Mouse (Mus musculus) limb, embryonic 12.5 days (tissue): ENCODE results near the gene Top1. TPM values are rescaled to one million over a fixed set of nuclear protein-coding genes. Genes with fewer than 3 reads are reported as not detected.

Experiments used
- ATAC-seq: fragments of 200-750 bp; cut with Nextera tagmentation; 2 replicates; pipeline ENCODE4 v1.8.0; 2017; ENCODE audit warnings: low read depth, moderate TSS enrichment; ENCODE audit not compliant: insufficient number of reproducible peaks, insufficient read depth, low FRiP score, low TSS enrichment
- H3K27ac ChIP-seq: fragments of 300-500 bp; sonication (generic); 2 replicates; pipeline ENCODE4 v1.5.1; 2016; ENCODE audit warnings: mild to moderate bottlenecking, moderate library complexity
- H3K27me3 ChIP-seq: fragments of 300-500 bp; sonication (generic); 2 replicates; pipeline ENCODE4 v1.6.1; 2016; ENCODE audit warnings: mild to moderate bottlenecking, moderate library complexity
- H3K36me3 ChIP-seq: fragments of 300-500 bp; sonication (generic); 2 replicates; pipeline ENCODE4 v1.6.1; 2016; ENCODE audit warnings: mild to moderate bottlenecking, moderate library complexity
- H3K4me1 ChIP-seq: fragments of 300-500 bp; sonication (generic); replicated peaks from 2 replicates; pipeline ENCODE4 v1.6.1; 2016
- H3K4me2 ChIP-seq: fragments of 300-500 bp; sonication (generic); 2 replicates; pipeline ENCODE4 v1.6.1; 2016; ENCODE audit warnings: mild to moderate bottlenecking, moderate library complexity
- H3K4me3 ChIP-seq: fragments of 300-500 bp; sonication (generic); replicated peaks from 2 replicates; pipeline ENCODE4 v1.5.1; 2016; ENCODE audit warnings: mild to moderate bottlenecking
- H3K9ac ChIP-seq: fragments of 300-500 bp; sonication (generic); replicated peaks from 2 replicates; pipeline ENCODE4 v1.6.1; 2016; ENCODE audit warnings: mild to moderate bottlenecking, moderate library complexity
- H3K9me3 ChIP-seq: fragments of 300-500 bp; sonication (generic); 2 replicates; pipeline ENCODE4 v1.6.1; 2016; ENCODE audit warnings: mild to moderate bottlenecking, moderate library complexity
- WGBS: fragments of 180-500 bp; shearing (Covaris S2); methylation state at CpG from one replicate; pipeline ENCODE4 v1.1.7; 2016; 5-methylcytosine and 5-hydroxymethylcytosine counted together
- polyA plus RNA-seq: library from polyadenylated mRNA; unstranded; fragments of >200 nt; fragmentation: Nextera tagmentation; extraction: Ambion mirVana; gene quantifications from 2 replicates; pipeline ENCODE4 v1.2.1, GENCODE M21; 2016

The Top1 gene
- polyA plus RNA-seq, 1 experiment from 2014 or later, result 117 TPM

DNA sequence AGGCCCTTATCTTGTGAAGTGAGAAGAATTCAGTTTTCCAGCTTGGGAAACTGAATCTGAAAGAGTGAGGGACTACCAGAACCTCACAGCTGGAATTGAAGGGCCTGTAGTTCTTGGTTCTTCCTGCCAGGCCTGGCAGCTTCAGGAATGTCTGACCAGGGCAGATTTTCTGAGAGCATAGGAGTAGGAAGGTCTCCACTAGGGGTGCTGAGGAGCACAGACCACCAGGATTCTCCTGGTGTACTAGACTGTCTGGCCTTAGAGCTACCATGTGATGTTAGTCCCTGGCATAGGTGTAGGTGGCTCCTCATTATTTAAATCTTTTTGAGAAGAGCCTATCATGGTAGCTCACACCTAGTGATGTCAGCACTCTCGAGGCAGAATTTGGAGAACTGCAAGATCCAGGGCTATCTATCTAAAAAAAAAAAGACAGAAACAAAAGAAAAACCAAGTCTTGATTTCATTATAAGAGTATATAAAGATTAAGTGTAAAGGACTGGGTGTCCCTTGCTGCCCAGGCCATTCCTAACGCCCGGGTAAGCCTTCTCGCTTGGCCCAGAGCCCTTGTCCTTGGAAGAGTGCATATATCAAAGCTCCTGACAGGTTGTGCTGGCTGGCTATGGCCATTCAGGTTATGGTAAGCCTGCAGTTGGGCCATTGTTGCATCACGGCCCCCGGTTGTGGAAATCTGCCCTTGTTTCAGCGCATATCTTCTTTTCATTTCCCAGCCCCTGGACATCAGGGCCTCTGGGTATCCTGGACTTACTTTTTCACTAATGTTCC, 98.5 kb downstream of the Top1 start:
- no peak for ATAC-seq

DNA sequence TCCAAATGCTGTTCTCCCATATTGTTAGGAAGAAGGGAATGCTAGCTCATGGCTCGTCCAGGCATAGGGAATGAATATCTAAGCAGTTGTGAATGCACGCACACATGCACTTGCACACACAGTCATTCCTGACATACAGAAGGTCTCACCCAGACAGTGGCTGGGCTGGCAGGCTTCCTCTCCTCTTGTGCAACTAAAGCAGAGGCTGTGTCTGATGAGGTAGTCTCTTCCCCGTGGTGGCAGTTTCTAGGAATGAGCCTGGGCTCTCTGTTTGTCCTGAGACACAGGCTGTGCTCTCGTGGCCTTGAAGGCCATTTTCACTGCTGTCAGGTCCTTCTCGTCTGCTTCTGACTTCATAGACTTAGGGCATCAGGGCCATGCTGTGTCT, 99.1 kb downstream of the Top1 start:
- Histone ChIP-seq H3K9me3 (no peaks in the 10 kb centered on the region), H3K27ac (no peak overlapping the region), H3K36me3 (peaks cover 85% of the 10 kb centered on the region), H3K4me3 (no peak overlapping the region), H3K4me2 (no peak overlapping the region), H3K4me1 (peaks cover 17% of the 10 kb centered on the region), H3K27me3 (no peaks in the 10 kb centered on the region), H3K9ac (no peak overlapping the region)
- 91% methylated on average over 5 of the region's 5 CpGs for WGBS
- ATAC-seq, result no peak

More for the DNA sequence above, 98.5 kb downstream of the Top1 start:
- H3K9ac ChIP-seq, result no peak overlapping the region
- peaks cover 17% of the 10 kb centered on the region for H3K4me1 ChIP-seq
- no peaks in the 10 kb centered on the region for H3K9me3 ChIP-seq
- H3K36me3 ChIP-seq, result peaks cover 84% of the 10 kb centered on the region
- H3K4me3 ChIP-seq, result no peak overlapping the region
- 93% methylated on average over 7 of the region's 7 CpGs for WGBS
- H3K4me2 ChIP-seq, result no peak overlapping the region
- no peaks in the 10 kb centered on the region for H3K27me3 ChIP-seq
- no peak overlapping the region for H3K27ac ChIP-seq

DNA sequence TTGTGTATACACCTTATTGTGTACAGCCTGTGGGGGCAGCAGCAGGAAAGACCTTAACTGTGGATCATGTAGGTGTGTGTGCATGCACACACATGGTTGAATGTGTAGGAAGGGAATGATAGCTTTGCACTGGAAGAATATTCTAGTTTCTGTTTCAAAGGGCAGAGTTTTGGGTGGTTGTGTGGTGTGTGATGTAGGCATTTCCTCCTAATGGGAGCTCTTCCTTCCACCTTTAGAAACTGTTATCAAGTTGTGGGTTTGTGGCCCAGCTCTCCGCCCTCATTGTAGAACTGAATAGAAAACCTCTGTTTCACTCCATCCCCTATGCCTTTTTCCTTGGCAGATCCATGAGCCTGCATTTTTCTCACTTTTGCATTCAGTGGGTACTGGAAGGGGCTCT, 99.8 kb downstream of the Top1 start:
- Histone ChIP-seq H3K36me3 (peaks cover 85% of the 10 kb centered on the region), H3K4me2 (no peak overlapping the region), H3K4me3 (no peak overlapping the region), H3K27me3 (no peaks in the 10 kb centered on the region), H3K4me1 (peaks cover 11% of the 10 kb centered on the region), H3K9me3 (no peaks in the 10 kb centered on the region), H3K9ac (no peak overlapping the region), H3K27ac (no peak overlapping the region)
- no peak for ATAC-seq
- WGBS, result 95% methylated on average over 1 of the region's 1 CpGs

DNA sequence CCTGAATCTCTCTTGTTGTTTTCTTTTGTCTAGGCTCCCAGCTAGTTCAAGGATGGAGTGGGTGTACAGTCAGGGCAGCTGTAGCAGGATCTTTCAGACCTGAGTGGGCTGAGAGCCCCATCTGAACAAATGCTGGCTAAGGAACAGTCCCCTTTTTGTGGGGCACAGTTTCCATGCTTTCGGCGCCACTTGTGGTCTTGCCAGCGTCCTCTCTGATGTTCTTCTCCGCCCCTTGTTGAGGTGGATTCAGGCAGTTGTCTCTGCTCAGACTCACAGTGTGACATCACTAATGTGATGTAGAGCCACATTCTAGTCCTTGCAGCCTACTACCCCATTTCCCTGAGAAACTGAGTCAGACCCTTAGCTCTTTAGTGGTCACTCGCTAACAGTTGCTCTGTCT, 100.9 kb downstream of the Top1 start:
- 96% methylated on average over 5 of the region's 5 CpGs for WGBS
- Histone ChIP-seq H3K36me3 (peaks cover 85% of the 10 kb centered on the region), H3K4me1 (peaks cover 5% of the 10 kb centered on the region; the same call in 1 of the 2 replicates), H3K9me3 (no peaks in the 10 kb centered on the region), H3K4me2 (no peak overlapping the region), H3K27me3 (no peaks in the 10 kb centered on the region), H3K4me3 (no peak overlapping the region), H3K27ac (no peak overlapping the region), H3K9ac (no peak overlapping the region)
- no peak for ATAC-seq

DNA sequence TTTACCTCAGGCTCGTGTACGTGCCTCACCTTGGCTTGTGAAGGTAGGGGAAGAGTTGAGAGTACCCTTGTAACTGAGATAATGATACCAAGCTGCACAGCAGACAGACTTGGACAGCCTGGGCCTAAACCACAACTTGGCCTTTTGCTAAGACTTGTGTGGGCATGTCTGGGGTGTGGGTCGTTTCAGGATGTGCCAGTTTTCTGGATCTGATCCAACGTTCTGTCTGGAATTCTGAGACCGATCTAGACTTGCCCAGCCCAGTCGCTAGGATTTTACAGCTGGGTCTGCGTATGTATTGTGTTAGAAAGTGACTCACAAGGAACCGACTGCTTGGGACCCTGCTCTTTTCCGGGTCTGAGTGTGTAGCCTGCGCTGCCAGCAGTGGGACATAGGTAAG, 101.4 kb downstream of the Top1 start:
- H3K27me3 ChIP-seq, result no peaks in the 10 kb centered on the region
- no peak overlapping the region for H3K4me2 ChIP-seq
- 86% methylated on average over 10 of the region's 10 CpGs for WGBS
- H3K9me3 ChIP-seq, result no peaks in the 10 kb centered on the region
- H3K4me1 ChIP-seq, result peaks cover 4% of the 10 kb centered on the region; the same call in 1 of the 2 replicates
- ATAC-seq, result no peak
- no peak overlapping the region for H3K9ac ChIP-seq
- no peak overlapping the region for H3K4me3 ChIP-seq
- H3K27ac ChIP-seq, result no peak overlapping the region
- H3K36me3 ChIP-seq, result peaks cover 85% of the 10 kb centered on the region

DNA sequence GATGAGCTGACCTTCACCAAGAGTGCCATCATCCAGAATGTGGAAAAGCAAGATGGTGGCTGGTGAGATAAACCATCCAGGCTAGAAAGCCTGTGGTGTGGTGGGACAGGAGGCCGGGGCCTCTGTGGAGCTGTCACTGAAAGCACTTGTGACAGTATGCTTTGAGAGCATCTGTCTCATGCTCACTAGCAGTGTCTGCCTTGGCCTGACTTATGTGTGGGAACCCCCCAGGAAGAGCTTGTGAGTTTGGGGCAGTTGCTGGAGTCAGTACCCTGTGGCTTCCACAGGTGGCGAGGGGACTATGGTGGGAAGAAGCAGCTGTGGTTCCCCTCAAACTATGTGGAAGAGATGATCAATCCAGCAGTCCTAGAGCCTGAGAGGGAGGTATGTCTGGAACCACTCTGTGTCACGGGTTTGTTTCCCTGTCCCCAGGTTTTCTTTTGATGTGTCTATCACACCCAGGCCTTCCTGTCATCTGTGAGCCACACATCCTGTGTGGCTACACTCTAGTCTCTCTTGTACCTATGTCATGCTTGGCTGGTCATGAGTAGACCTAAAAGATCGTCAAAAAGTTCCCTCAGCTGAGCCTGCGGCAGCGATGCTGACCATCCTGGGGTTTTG, 111.0 kb downstream of the Top1 start:
- Histone ChIP-seq H3K4me2 (no peak overlapping the region), H3K9me3 (no peaks in the 10 kb centered on the region), H3K4me1 (no peaks in the 10 kb centered on the region), H3K27me3 (no peaks in the 10 kb centered on the region), H3K27ac (no peak overlapping the region), H3K4me3 (no peak overlapping the region), H3K36me3 (peaks cover 100% of the 10 kb centered on the region), H3K9ac (no peak overlapping the region)
- no peak for ATAC-seq
- WGBS, result 89% methylated on average over 6 of the region's 6 CpGs

DNA sequence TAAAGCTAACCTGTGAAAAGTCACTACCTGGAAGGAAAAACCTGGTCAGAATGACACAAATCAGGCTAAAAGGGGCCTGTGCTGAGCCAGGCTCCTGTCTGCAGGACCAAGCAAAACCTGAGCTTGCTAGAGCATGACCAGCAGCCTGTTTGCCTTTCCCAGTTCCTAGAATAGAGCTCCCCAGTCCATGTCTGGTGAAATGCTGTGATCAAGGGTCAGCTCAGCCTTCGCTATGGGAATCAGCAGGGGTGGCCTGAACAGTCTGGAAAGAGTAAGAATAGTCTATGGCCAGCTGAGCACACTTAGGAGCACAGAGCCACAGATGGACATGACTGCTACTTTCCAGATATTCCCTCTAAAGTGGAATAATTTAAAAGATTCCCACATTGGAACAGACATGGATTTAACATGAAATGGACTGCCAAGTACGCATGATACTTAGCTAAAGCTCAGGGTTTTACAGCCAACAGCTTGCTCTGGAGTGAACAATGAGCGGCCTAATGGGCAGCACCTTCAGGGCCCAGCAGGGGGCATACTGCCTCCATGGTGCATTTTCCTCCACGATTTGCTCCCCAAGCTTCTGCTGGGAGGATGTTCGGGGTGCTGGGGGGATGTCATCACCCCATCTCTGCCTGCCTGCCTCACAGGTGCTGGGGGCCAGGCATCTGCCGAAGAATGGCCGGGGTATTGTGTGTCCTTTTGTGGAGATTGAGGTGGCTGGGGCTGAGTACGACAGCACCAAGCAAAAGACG, 114.9 kb downstream of the Top1 start:
- Histone ChIP-seq H3K4me1 (no peaks in the 10 kb centered on the region), H3K27me3 (no peaks in the 10 kb centered on the region), H3K9me3 (no peaks in the 10 kb centered on the region), H3K4me3 (no peak overlapping the region), H3K36me3 (peaks cover 99% of the 10 kb centered on the region), H3K9ac (no peak overlapping the region), H3K4me2 (no peak overlapping the region), H3K27ac (no peak overlapping the region)
- WGBS, result 88% methylated on average over 9 of the region's 9 CpGs
- no peak for ATAC-seq

DNA sequence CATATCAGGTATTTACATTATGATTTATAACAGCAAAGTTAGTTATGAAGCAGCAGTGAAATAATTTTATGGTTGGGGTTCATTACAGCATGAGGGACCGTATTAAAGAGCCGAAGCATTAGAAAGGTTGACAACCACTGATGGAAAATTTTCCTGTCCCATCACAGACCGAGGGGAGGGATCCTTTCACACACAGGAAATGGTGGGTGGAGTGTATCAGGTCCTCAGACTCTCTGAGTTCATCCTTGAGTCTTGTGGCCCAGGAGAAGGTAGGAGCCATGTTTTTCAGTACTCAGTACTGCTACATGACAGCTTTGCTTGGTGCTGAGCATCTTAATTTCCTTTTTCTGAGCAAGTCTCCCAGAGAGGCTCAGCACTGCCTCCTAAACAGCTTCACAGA, 118.1 kb downstream of the Top1 start:
- Histone ChIP-seq H3K27ac (no peak overlapping the region), H3K4me3 (no peak overlapping the region), H3K9ac (no peak overlapping the region), H3K4me2 (no peak overlapping the region), H3K27me3 (no peaks in the 10 kb centered on the region), H3K4me1 (no peaks in the 10 kb centered on the region), H3K36me3 (peaks cover 95% of the 10 kb centered on the region), H3K9me3 (no peaks in the 10 kb centered on the region)
- WGBS, result 84% methylated on average over 3 of the region's 3 CpGs
- no peak for ATAC-seq

DNA sequence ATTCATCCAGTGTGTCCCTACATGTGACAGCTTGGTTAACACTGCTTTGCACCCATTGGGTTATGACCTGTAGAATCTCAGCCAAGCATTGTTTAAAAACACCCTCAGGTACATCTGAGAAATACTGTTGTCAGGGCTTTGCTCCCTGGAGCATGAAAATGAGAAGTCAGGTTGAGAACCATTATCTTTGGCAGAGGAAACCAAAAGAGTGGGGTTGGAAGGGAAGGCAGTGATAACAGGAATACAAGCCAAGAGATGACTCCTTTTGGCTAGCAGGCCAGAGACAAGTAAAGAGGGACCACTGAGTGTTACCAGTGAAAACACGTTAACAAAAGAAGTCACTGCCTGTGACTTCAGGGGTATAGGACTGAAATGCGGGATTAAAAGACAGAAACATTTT, 118.7 kb downstream of the Top1 start:
- Histone ChIP-seq H3K9ac (no peak overlapping the region), H3K4me1 (no peaks in the 10 kb centered on the region), H3K36me3 (peaks cover 93% of the 10 kb centered on the region), H3K4me3 (no peak overlapping the region), H3K27me3 (no peaks in the 10 kb centered on the region), H3K4me2 (no peak overlapping the region), H3K27ac (no peak overlapping the region), H3K9me3 (no peaks in the 10 kb centered on the region)
- ATAC-seq, result no peak
- 94% methylated on average over 2 of the region's 2 CpGs for WGBS

DNA sequence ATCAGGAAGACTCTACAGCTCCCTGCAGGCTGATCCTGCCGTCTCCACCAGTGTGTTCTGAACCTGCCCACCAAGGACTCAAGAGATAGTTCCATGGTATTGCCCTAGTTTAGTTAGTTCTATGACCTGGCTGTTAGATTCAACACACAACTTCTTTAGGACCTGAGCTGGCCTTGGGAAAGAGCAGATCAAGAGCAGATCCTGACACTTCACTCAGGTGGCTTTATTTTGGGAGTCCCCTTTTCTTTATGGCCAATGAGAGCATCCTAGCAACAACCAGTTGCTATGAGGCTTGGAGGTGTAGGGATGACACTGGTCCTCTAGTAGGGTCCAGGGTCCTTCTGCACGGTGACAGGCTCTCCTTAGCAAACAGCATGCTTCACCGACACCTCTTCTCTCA, 119.4 kb downstream of the Top1 start:
- Histone ChIP-seq H3K27me3 (no peaks in the 10 kb centered on the region), H3K36me3 (peaks cover 88% of the 10 kb centered on the region), H3K4me1 (no peaks in the 10 kb centered on the region), H3K4me3 (no peak overlapping the region), H3K27ac (no peak overlapping the region), H3K9ac (no peak overlapping the region), H3K9me3 (no peaks in the 10 kb centered on the region), H3K4me2 (no peak overlapping the region)
- ATAC-seq, result no peak
- WGBS, result 94% methylated on average over 3 of the region's 3 CpGs

DNA sequence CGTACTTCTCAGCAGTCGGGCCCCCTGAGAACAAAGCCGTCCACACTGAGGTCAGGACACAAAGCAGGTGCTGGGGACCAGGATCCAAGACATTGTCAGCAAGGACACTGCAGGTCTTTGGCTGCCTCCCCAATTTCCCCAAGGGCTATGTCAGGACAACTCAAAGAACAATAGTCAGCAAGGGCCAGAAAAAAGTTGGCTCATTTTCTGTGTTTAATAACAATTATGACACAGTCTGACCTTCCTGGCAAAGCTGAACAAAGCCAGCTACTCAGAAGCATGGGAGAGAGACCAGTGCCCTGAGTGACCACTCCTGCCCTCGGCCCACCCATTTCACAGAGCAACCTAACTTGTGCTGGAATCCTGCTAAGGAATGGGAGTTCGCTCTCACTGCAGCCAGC, 120.7 kb downstream of the Top1 start:
- Histone ChIP-seq H3K9me3 (no peaks in the 10 kb centered on the region), H3K9ac (no peak overlapping the region), H3K27ac (no peak overlapping the region), H3K36me3 (peaks cover 78% of the 10 kb centered on the region), H3K27me3 (no peaks in the 10 kb centered on the region), H3K4me2 (no peak overlapping the region), H3K4me3 (no peak overlapping the region), H3K4me1 (no peaks in the 10 kb centered on the region)
- ATAC-seq, result no peak
- 82% methylated on average over 5 of the region's 5 CpGs for WGBS
